Mouse (Mus musculus): ENCODE data around the gene Gm21773. TPM values are rescaled to one million over a fixed set of nuclear protein-coding genes. Genes with fewer than 3 reads are reported as not detected.
"Not testable (repeated sequence)": the region's sequence is repeated elsewhere in the genome, so short reads cannot be mapped to it uniquely, and the experiment has no call there.

Gm21773 gene
- not detected in 2 replicates for polyA plus RNA-seq (2015; fragmentation: Nextera tagmentation; extraction: Ambion mirVana)

GRCm38 (mm10) chrY:25309260-25309659 is at the start of gene Gm21773:
Gene Gm21773, minus strand, starts transcription at chrY:25309360.
- DNase-seq (ENCODE audit: low spot score); H3K27ac ChIP-seq; H3K36me3 ChIP-seq (ENCODE audit: insufficient read depth, low read length); H3K9me3 ChIP-seq (replicated peaks; ENCODE audit: low read length); H3K4me2 ChIP-seq (ENCODE audit: low read length); H3K4me1 ChIP-seq (replicated peaks; ENCODE audit: insufficient read depth, low read length); H3K9ac ChIP-seq (ENCODE audit: low read depth, low read length); H3K4me3 ChIP-seq (replicated peaks; ENCODE audit: low read depth, low read length); H3K27me3 ChIP-seq (ENCODE audit: insufficient read depth, low read length); ATAC-seq (replicated peaks; ENCODE audit: low FRiP score, low read depth): not testable (repeated sequence)
- WGBS = no CpG with 5 or more reads among the region's 2 CpGs

Measured in kidney, postnatal 0 days (tissue).